Mouse (Mus musculus): ENCODE data around the gene Galnt12.

The Galnt12 gene

GRCm38 (mm10) chr4:47161103-47161755, 69.5 kb downstream of the Galnt12 start:
- no peak for DNase-seq

GRCm38 (mm10) chr4:47161756-47162587, 70.3 kb downstream of the Galnt12 start:
- no peak for DNase-seq

DNA sequence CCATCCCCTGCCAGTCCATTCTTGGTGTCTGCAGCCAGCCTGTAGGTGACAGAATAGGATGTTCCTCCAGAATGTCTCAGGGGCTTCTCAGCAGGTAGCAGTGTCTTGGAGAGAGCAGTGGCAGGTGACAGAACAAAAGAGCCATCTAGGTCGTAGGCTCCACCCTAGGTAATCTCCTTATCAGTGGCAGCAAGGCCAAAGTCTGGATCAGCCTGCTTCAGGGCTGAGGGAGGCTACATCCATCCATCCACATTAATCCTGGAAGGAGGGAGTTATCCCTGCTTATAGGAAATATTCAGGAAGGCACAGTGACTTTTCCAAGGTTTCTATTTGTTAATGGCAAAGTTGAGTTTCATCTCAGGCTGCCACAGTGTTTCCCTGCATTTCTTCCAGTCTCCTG, 80.6 kb downstream of the Galnt12 start:
- no peak for DNase-seq

Measured in cerebellum, adult 9-10 months (tissue).